Mouse (Mus musculus) ES-CJ7 (cell line): ENCODE measurements at regions not wholly inside any gene's neighbourhood (a gene's known extent, or its start where the extent isn't known, plus 50 kb on each side); places are given as distances from the start of the nearest gene placed in this dataset.
"Not testable (repeated sequence)": the region's sequence is repeated elsewhere in the genome, so short reads cannot be mapped to it uniquely, and the experiment has no call there.

Experiments
- DNase-seq: peaks from one replicate; pipeline ENCODE4 v3.0.0; 2011; ENCODE audit warnings: low read depth, low spot score

- DNase-seq: no peak
These were observed 84.5 kb downstream of the Fam43a start for GRCm38 (mm10) chr16:30683986-30684385.

- DNase-seq: no peak
These were observed 87.0 kb downstream of the Fam43a start for GRCm38 (mm10) chr16:30686536-30686935.

GRCm38 (mm10) chr16:30687225-30687624 is 87.7 kb downstream of the Fam43a start:
- DNase-seq: no peak

GRCm38 (mm10) chr16:30687682-30688081 is 88.2 kb downstream of the Fam43a start:
- DNase-seq: peak; percentile 68

GRCm38 (mm10) chr16:30690531-30690930 is 91.0 kb downstream of the Fam43a start:
- DNase-seq: no peak

- peak; percentile 87 for DNase-seq
These were observed 92.4 kb downstream of the Fam43a start for GRCm38 (mm10) chr16:30691964-30692363.

GRCm38 (mm10) chr16:30692541-30693141 is 93.1 kb downstream of the Fam43a start:
- DNase-seq: peak; percentile 52

GRCm38 (mm10) chr16:30693206-30693605 is 93.7 kb downstream of the Fam43a start:
- DNase-seq: no peak

GRCm38 (mm10) chr16:30693839-30694527 is 94.5 kb downstream of the Fam43a start:
- DNase-seq: peak; percentile 98

GRCm38 (mm10) chr16:30695691-30696090 is 96.2 kb downstream of the Fam43a start:
- DNase-seq: no peak

GRCm38 (mm10) chr16:30697209-30697608 is 97.7 kb downstream of the Fam43a start:
- no peak for DNase-seq

- no peak for DNase-seq
These were observed 98.3 kb downstream of the Fam43a start for GRCm38 (mm10) chr16:30697806-30698205.

GRCm38 (mm10) chr16:30703831-30704230 is 104.3 kb downstream of the Fam43a start:
- DNase-seq: no peak

- DNase-seq: no peak
These were observed 110.0 kb downstream of the Fam43a start for GRCm38 (mm10) chr16:30709501-30709900.

GRCm38 (mm10) chr16:30709975-30710374 is 110.5 kb downstream of the Fam43a start:
- no peak for DNase-seq

- peak; percentile 47 for DNase-seq
These were observed 113.0 kb downstream of the Fam43a start for GRCm38 (mm10) chr16:30712570-30712969.

- DNase-seq: not testable (repeated sequence)
These were observed 118.1 kb downstream of the Fam43a start for GRCm38 (mm10) chr16:30717577-30717976.

GRCm38 (mm10) chr16:30720791-30721190 is 121.3 kb downstream of the Fam43a start:
- no peak for DNase-seq

GRCm38 (mm10) chr16:30721223-30721622 is 121.7 kb downstream of the Fam43a start:
- no peak for DNase-seq

GRCm38 (mm10) chr16:30722372-30722771 is 122.8 kb downstream of the Fam43a start:
- DNase-seq: no peak

- DNase-seq: no peak
These were observed 125.1 kb downstream of the Fam43a start for GRCm38 (mm10) chr16:30724591-30724990.

- peak; percentile 22 for DNase-seq
These were observed 133.4 kb downstream of the Fam43a start for GRCm38 (mm10) chr16:30732770-30733415.

- peak; percentile 19 for DNase-seq
These were observed 134.0 kb downstream of the Fam43a start for GRCm38 (mm10) chr16:30733478-30733877.
